Mouse (Mus musculus): ENCODE data around the gene Srsf1. TPM values are rescaled to one million over a fixed set of nuclear protein-coding genes. Genes with fewer than 3 reads are reported as not detected.
A peak's percentile ranks its signal among the peaks of the same experiment; 100 is the strongest.

The Srsf1 gene
- 70.7 and 73.2 TPM in 2 replicates for polyA plus RNA-seq (2015; fragmentation: Nextera tagmentation; extraction: Ambion mirVana)

GRCm38 (mm10) chr11:88046944-88047794 is at the start of gene Srsf1:
Gene Srsf1 (plus strand): TSS chr11:88047373.
- peaks cover 12% of the 10 kb centered on the region; the same call in 1 of the 2 replicates for H3K36me3 ChIP-seq (ENCODE audit: control insufficient read depth, insufficient read depth)
- peak; percentile 90 for ATAC-seq
- WGBS = under 1% methylated on average over 60 of the region's 60 CpGs
- TF ChIP-seq CTCF (IDR thresholded peaks at IDR 0.05; ENCODE audit: low read depth) = no peak
- H3K27ac ChIP-seq (ENCODE audit: low read depth, low read length) = peak within 1 kb of the TSS; percentile 98
- no peaks in the 10 kb centered on the region for H3K9me3 ChIP-seq (ENCODE audit: control insufficient read depth)
- H3K9ac ChIP-seq (ENCODE audit: low read depth, low read length) = peak within 1 kb of the TSS; percentile 98
- no peaks in the 10 kb centered on the region for H3K4me1 ChIP-seq (replicated peaks; ENCODE audit: control insufficient read depth, insufficient read depth, low read length)
- H3K4me3 ChIP-seq (ENCODE audit: low read depth, low read length) = peak within 1 kb of the TSS; percentile 79
- H3K4me2 ChIP-seq (replicated peaks; ENCODE audit: low read depth) = peak within 1 kb of the TSS; percentile 69
- H3K27me3 ChIP-seq (replicated peaks; ENCODE audit: control insufficient read depth, insufficient read depth, low read length) = no peaks in the 10 kb centered on the region

- 91% methylated on average over 5 of the region's 5 CpGs for WGBS
- Histone ChIP-seq H3K9me3 (ENCODE audit: control insufficient read depth) (no peaks in the 10 kb centered on the region), H3K27me3 (replicated peaks; ENCODE audit: control insufficient read depth, insufficient read depth, low read length) (no peaks in the 10 kb centered on the region), H3K27ac (ENCODE audit: low read depth, low read length) (no peak overlapping the region), H3K4me2 (replicated peaks; ENCODE audit: low read depth) (no peak overlapping the region), H3K36me3 (ENCODE audit: control insufficient read depth, insufficient read depth) (no peaks in the 10 kb centered on the region), H3K9ac (ENCODE audit: low read depth, low read length) (no peak overlapping the region), H3K4me1 (replicated peaks; ENCODE audit: control insufficient read depth, insufficient read depth, low read length) (no peaks in the 10 kb centered on the region), H3K4me3 (ENCODE audit: low read depth, low read length) (no peak overlapping the region)
- peak; percentile 42 for TF ChIP-seq CTCF (IDR thresholded peaks at IDR 0.05; ENCODE audit: low read depth)
- ATAC-seq = no peak
Measured at GRCm38 (mm10) chr11:87999751-88000150, 47.4 kb upstream of the Srsf1 start.

GRCm38 (mm10) chr11:88002738-88003137 is 44.4 kb upstream of the Srsf1 start:
- no peak for ATAC-seq
- WGBS = 42% methylated on average over 4 of the region's 4 CpGs
- no peak for TF ChIP-seq CTCF (IDR thresholded peaks at IDR 0.05; ENCODE audit: low read depth)
- H3K4me2 ChIP-seq (replicated peaks; ENCODE audit: low read depth) = no peak overlapping the region
- H3K27me3 ChIP-seq (replicated peaks; ENCODE audit: control insufficient read depth, insufficient read depth, low read length) = no peaks in the 10 kb centered on the region
- H3K9ac ChIP-seq (ENCODE audit: low read depth, low read length) = no peak overlapping the region
- no peaks in the 10 kb centered on the region for H3K36me3 ChIP-seq (ENCODE audit: control insufficient read depth, insufficient read depth)
- no peaks in the 10 kb centered on the region for H3K9me3 ChIP-seq (ENCODE audit: control insufficient read depth)
- H3K4me3 ChIP-seq (ENCODE audit: low read depth, low read length) = no peak overlapping the region
- no peaks in the 10 kb centered on the region for H3K4me1 ChIP-seq (replicated peaks; ENCODE audit: control insufficient read depth, insufficient read depth, low read length)
- no peak overlapping the region for H3K27ac ChIP-seq (ENCODE audit: low read depth, low read length)

- TF ChIP-seq CTCF (IDR thresholded peaks at IDR 0.05; ENCODE audit: low read depth) = no peak
Measured at GRCm38 (mm10) chr11:88004123-88004522, 43.0 kb upstream of the Srsf1 start.

GRCm38 (mm10) chr11:88008641-88009040 is 38.5 kb upstream of the Srsf1 start:
- WGBS = 50% methylated on average over 1 of the region's 1 CpGs
- Histone ChIP-seq H3K36me3 (ENCODE audit: control insufficient read depth, insufficient read depth) (no peaks in the 10 kb centered on the region), H3K4me1 (replicated peaks; ENCODE audit: control insufficient read depth, insufficient read depth, low read length) (no peaks in the 10 kb centered on the region), H3K9me3 (ENCODE audit: control insufficient read depth) (no peaks in the 10 kb centered on the region), H3K27me3 (replicated peaks; ENCODE audit: control insufficient read depth, insufficient read depth, low read length) (no peaks in the 10 kb centered on the region), H3K27ac (ENCODE audit: low read depth, low read length) (no peak overlapping the region), H3K9ac (ENCODE audit: low read depth, low read length) (no peak overlapping the region), H3K4me2 (replicated peaks; ENCODE audit: low read depth) (no peak overlapping the region), H3K4me3 (ENCODE audit: low read depth, low read length) (no peak overlapping the region)
- no peak for ATAC-seq
- TF ChIP-seq CTCF (IDR thresholded peaks at IDR 0.05; ENCODE audit: low read depth) = no peak

More at GRCm38 (mm10) chr11:88004123-88004522, 43.0 kb upstream of the Srsf1 start:
- H3K27ac ChIP-seq (ENCODE audit: low read depth, low read length) = no peak overlapping the region
- no peak overlapping the region for H3K4me3 ChIP-seq (ENCODE audit: low read depth, low read length)
- no peak overlapping the region for H3K4me2 ChIP-seq (replicated peaks; ENCODE audit: low read depth)
- H3K9ac ChIP-seq (ENCODE audit: low read depth, low read length) = no peak overlapping the region
- no peaks in the 10 kb centered on the region for H3K36me3 ChIP-seq (ENCODE audit: control insufficient read depth, insufficient read depth)
- H3K9me3 ChIP-seq (ENCODE audit: control insufficient read depth) = no peaks in the 10 kb centered on the region
- ATAC-seq = no peak
- H3K4me1 ChIP-seq (replicated peaks; ENCODE audit: control insufficient read depth, insufficient read depth, low read length) = no peaks in the 10 kb centered on the region
- H3K27me3 ChIP-seq (replicated peaks; ENCODE audit: control insufficient read depth, insufficient read depth, low read length) = no peaks in the 10 kb centered on the region
- WGBS = 53% methylated on average over 2 of the region's 2 CpGs

- H3K4me2 ChIP-seq (replicated peaks; ENCODE audit: low read depth) = peak overlapping the region; percentile 35
- no peak overlapping the region for H3K4me3 ChIP-seq (ENCODE audit: low read depth, low read length)
- no peaks in the 10 kb centered on the region for H3K9me3 ChIP-seq (ENCODE audit: control insufficient read depth)
- whole genome bisulfite sequencing = 31% methylated on average over 16 of the region's 16 CpGs
- H3K27ac ChIP-seq (ENCODE audit: low read depth, low read length) = no peak overlapping the region
- no peak overlapping the region for H3K9ac ChIP-seq (ENCODE audit: low read depth, low read length)
- ATAC-seq = peak; percentile 60
- no peaks in the 10 kb centered on the region for H3K36me3 ChIP-seq (ENCODE audit: control insufficient read depth, insufficient read depth)
- no peak for TF ChIP-seq CTCF (IDR thresholded peaks at IDR 0.05; ENCODE audit: low read depth)
- no peaks in the 10 kb centered on the region for H3K27me3 ChIP-seq (replicated peaks; ENCODE audit: control insufficient read depth, insufficient read depth, low read length)
- H3K4me1 ChIP-seq (replicated peaks; ENCODE audit: control insufficient read depth, insufficient read depth, low read length) = no peaks in the 10 kb centered on the region
Measured at GRCm38 (mm10) chr11:88009542-88010190, 37.5 kb upstream of the Srsf1 start.

Measured in intestine, postnatal 0 days (tissue).